Comparison of ENCODE assay signal across 16 mouse cellular contexts in genomic region chr4:57037554-57037953, GRCm38 (mm10). TPM values are rescaled to one million over a fixed set of nuclear protein-coding genes. Genes with fewer than 3 reads are reported as not detected.
"Had no signal": no experiment of that assay in that cellular context is flagged by ENCODE, and none has a peak within 500 bp of the region (broad histone marks: within the 10 kb centered on the region; RNA-seq: fewer than 3 reads in every experiment).

No protein-coding gene starts in this region.

- ATAC-seq: intestine, embryonic 16.5 days; liver, embryonic 12.5 days had no signal

- H3K27ac ChIP-seq: kidney, embryonic 15.5 days; limb, embryonic 10.5 days; liver, embryonic 12.5 days; lung, embryonic 15.5 days; macrophage; midbrain, embryonic 13.5 days; neural tube, embryonic 15.5 days had no signal

- H3K4me2 ChIP-seq: kidney, embryonic 15.5 days; liver, embryonic 12.5 days; lung, embryonic 15.5 days; midbrain, embryonic 13.5 days; neural tube, embryonic 15.5 days had no signal

- H3K36me3 ChIP-seq: kidney, embryonic 15.5 days; limb, embryonic 10.5 days; liver, embryonic 12.5 days; lung, embryonic 15.5 days; midbrain, embryonic 13.5 days; neural tube, embryonic 15.5 days had no signal

- H3K9me3 ChIP-seq: kidney, embryonic 15.5 days; limb, embryonic 10.5 days; liver, embryonic 12.5 days; lung, embryonic 15.5 days; midbrain, embryonic 13.5 days had no signal

- H3K27me3 ChIP-seq: kidney, embryonic 15.5 days; liver, embryonic 12.5 days; neural tube, embryonic 15.5 days had no signal

- H3K4me3 ChIP-seq: kidney, embryonic 15.5 days; limb, embryonic 10.5 days; liver, embryonic 12.5 days; lung, embryonic 15.5 days; midbrain, embryonic 13.5 days; myocyte; neural tube, embryonic 15.5 days had no signal

- H3K9ac ChIP-seq: kidney, embryonic 15.5 days; liver, embryonic 12.5 days; lung, embryonic 15.5 days; midbrain, embryonic 13.5 days; neural tube, embryonic 15.5 days had no signal

- DNase-seq: kidney, adult 2 months; kidney, postnatal 14 days; lung, postnatal 14 days; right cerebral cortex, adult 18-20 months; right cerebral cortex, postnatal 25 days; thymus, adult 18-20 months; thymus, postnatal 25 days had no signal

RNA-seq across cellular contexts. Expression of gene Frrs1l, which starts 47.4 kb away (rescaled TPM):
- polyA plus RNA-seq: macrophage, myocyte had no signal
